Mouse (Mus musculus): ENCODE measurements around the gene Xirp1.

Xirp1 gene

GRCm38 (mm10) chr9:119972166-119972565 is 51.2 kb downstream of the Xirp1 start:
- DNase-seq (ENCODE audit: low spot score in 2 of 2): no peak

GRCm38 (mm10) chr9:119970763-119971656 is 52.4 kb downstream of the Xirp1 start:
- no peak for DNase-seq (ENCODE audit: low spot score in 2 of 2)

- no peak for DNase-seq (ENCODE audit: low spot score in 2 of 2)
These were observed 53.2 kb downstream of the Xirp1 start for GRCm38 (mm10) chr9:119970221-119970620.

- no peak for DNase-seq (ENCODE audit: low spot score in 2 of 2)
These were observed 53.6 kb downstream of the Xirp1 start for GRCm38 (mm10) chr9:119969811-119970210.

DNA sequence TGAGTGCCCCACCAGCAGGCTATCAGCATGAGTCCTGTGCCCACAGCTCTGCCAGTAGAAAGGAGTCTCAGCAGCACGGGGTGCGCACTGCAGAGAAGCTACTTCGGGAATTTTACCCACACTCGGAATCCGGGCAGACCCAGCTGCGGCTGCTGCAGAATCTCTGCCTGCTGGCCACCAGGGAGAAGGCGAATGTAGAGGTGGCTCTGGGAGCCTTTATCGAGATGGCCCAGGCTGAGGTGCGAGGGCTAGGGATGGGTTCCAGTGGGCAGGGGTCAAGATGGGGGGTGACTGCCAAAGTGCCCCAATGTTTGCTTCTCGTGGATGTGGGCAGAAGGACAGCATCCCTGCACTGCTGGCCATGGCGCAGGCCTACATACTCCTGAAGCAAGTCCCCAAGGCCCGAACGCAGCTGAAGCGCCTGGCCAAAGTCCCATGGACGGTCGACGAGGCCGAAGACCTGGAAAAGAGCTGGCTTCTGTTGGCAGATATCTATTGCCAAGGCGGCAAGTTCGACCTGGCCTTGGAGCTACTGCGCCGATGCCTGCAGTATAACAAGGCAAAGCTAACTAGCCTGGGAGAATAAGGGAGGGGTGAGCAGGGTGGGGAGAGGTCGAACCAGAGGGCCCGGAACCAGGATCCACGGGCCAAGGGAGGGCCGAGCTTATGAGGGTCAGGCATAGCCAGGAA is 57.0 kb downstream of the Xirp1 start:
- no peak for DNase-seq (ENCODE audit: low spot score in 2 of 2)

DNA sequence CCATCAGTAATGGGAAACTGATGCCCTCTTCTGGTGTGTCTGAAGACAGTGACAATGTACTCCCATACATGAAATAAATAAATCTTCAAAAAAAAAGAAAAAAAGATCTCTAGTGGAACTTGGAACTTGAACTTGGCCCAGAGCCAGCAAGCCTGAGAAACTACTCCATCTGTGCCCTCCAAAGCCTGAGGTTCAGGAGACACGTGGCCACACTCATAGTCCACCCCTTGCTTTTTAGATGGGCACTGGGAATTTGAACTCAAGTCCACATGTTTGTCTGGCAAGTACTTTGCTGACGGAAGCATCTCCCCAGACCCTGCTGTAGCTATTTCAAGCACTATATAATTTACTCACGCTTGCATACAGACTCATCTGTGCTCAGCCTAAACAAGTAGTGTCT is 58.2 kb downstream of the Xirp1 start:
- DNase-seq (ENCODE audit: low spot score in 2 of 2): no peak

DNA sequence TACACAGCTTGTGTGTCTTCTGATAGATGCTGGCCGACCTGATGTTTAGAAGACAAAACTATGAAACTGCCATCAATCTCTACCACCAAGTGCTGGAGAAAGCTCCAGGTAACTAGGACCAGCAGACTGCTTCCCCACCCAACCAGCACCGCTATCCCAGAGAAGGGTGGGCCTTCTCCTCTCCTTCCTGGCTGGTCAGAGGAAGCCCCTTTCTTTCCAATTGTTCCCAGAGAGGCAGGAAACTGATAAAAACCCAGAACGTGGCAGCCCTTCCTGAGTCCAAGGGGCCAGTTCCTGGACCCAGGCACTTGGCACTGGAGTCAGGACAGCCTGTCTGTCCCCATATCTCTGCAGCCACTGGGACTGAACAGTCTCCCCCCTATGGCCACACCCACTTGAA is 59.2 kb downstream of the Xirp1 start:
- no peak for DNase-seq (ENCODE audit: low spot score in 2 of 2)
